Mouse (Mus musculus) embryo, embryonic 10.5 days (tissue): Measurements from ENCODE around the gene Trp53rkb.

ENCODE experiments used
- DNase-seq: peaks from one replicate; pipeline ENCODE4 v3.0.0-alpha.2; 2015; ENCODE audit warnings: low spot score

The Trp53rkb gene

DNA sequence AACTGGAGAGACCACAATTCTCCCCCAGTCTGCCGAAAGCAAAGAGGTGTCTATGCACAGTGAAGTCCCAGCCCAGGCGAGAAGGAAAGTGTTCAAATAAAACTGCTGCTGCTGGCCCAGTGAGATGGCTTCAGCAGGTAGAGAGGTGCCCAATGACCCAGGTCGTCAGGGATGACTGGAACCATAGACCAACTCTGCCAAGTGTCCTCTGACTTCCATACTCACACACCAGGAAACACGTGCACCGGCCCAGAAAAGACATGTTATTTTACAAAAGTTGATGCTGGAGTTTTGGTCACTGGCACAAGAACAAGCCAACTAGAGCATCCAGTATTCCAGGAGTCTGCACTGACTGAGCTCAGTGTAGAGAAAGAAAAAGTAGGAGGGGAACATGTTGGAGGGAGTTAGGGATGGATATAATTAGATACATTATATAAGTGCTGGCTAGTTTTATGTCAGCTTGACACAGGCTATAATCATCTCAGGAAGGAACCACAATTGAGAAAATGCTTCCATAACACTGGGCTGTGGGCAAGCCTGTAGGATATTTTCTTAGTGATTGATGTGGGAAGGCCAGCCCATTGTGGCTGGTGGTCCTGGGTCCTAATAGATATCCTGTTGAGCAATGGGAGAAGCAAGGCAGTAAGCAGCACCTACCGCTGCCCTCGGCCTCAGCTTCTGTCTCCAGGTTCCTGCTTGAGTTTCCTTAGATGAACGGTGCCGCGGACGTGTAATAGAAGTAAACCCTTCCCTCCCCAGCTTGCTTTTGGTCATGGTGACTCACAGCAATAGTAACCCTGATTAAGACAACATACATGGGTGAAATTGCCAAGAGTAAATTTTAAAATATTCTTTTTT, 7.5 kb downstream of the Trp53rkb start:
- DNase-seq = no peak

DNA sequence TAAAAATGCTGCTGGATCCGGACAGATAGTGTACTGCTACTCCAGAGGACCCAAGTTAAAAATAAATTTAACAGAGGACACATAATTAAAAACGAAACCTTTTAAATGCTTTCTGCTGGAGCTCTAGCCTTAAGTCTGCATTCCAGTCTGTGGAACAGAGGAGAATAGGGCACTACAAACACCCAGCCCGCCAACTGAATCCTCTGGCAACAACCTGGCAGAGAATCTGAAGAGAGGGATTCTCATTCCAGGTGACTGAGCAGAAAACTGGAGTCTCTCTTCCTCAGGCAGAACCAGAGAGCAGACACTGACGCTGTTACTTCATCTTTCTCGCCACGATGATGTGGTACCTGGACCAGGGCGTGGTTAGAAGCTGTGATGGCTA, 8.1 kb downstream of the Trp53rkb start:
- DNase-seq = no peak

DNA sequence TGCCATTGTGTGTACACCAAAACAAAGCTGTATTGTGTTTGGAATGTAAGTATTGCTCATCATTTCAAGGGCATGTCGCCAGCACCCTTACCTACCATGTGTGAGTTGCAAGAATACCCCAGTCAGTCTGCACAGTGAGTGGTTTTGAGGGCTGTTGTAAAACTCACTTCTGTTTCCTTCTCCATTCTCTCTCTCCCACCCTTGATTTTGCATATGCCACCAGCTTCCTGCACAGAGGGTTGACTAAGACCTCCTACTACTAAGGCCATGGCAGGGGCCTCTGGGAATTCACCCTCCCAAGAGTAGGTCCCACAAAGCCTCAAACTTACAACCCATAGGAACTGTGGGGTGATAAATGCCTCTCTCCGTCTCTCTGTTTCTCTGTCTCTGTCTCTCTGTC, 9.1 kb downstream of the Trp53rkb start:
- DNase-seq = no peak

DNA sequence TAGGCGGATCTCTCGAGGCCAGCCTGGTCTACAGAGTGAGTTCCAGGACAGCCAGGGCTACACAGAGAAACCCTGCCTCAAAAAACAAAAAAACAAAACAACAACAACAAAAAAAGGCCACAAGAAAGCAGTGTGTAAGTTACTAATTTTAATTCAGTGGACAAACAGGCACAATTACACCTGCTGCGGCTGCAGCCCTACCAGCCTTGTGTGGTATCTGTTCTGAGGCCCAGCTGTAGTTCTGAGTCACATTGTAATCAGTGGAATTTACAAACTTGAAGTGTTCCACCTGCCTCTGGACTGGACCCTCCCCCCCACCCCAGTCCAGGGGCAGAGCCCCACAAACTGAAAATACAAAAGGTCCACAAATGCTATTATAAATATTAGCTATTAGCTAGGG, 11.0 kb downstream of the Trp53rkb start:
- DNase-seq = no peak

DNA sequence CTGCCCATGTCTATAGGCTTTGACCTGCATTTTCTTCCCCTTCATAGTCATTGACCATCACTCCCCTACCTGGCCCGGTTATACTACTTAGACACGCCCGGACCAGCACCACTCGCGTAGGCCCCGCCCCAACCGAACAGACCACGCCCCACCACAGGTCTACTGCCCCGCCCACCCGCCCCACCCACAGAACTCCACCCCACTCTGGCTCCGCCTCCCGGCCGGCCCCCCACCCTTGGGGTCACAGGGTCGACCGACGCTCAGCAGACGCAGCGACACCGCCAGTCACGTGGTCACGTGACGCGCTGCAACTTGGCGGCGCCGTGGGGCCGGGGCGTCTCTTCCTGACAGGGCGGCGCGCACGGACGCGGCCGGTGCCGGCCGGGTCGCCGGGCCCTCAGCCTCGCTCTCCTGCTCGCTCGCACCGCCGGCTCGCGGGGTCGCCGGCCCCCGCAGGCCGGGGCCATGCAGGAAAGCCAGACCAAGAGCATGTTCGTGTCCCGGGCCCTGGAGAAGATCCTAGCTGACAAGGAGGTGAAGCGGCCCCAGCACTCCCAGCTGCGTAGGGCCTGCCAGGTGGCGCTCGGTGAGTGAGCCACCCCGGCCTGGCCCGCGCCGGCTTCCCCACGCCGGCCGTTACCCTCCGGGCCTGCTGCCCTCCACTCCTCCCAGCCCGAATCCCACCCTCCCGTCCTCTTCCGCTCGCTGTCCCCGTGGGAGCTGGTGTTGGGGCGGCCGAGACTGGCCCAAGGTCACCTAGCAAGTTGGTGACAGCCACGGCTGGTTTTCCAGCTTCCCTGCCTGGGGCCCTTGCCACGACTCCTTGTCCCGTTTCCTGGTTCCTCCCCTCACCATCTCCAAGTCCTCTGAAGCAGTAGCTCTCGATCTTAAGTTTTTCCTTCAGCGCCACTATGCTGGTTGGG, 13.2 kb downstream of the Trp53rkb start, which contains the start of gene Arfgef2:
Gene Arfgef2, plus strand, starts transcription at position 339 of the 923 bp plus-strand sequence.
- DNase-seq = peak; percentile 92

DNA sequence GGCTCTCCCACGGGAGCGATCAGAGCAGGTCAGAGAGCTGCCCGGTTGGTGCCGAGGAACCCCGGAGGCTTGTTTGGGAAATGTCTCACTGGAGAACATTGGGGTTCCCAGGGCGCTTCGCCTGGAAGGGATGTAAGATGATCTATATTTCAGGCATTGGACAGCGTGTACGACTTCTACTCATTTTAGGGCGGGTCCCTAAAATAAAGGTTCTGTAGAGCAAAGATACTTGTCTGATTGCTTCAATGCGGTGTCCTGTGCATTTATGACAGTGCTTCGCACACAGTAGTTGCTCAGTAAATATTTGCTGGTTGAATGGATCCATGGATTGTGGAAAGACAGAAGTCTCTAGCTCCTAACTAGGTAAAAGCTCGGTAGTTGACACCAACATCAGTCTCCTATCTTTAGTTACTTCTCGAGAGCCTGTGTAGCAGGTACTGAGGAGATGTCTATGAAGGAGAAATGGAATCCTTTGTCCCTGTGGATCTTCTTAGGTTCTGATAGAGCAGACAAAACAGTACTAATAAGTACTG, 13.9 kb downstream of the Trp53rkb start:
- peak; percentile 24 for DNase-seq

DNA sequence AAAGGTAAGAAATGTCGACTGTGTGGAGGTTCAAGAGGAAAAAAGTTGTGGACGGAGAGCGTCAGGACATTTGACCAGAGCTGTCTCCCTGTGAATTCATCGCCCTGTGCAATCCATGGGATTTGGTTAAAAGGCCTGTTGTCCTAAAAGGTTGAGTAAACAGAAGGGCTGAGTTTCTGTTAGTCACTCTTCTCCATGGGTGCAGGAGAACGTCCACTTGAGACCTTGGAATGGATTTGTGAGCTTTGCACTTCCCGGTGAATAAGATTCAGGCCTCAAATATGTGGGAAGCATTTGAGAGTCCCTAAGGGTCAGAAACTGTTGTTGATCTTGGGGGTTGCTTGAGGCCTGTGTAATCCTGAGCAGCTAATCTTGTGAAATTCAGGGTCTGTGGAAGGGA, 14.5 kb downstream of the Trp53rkb start:
- DNase-seq = no peak

DNA sequence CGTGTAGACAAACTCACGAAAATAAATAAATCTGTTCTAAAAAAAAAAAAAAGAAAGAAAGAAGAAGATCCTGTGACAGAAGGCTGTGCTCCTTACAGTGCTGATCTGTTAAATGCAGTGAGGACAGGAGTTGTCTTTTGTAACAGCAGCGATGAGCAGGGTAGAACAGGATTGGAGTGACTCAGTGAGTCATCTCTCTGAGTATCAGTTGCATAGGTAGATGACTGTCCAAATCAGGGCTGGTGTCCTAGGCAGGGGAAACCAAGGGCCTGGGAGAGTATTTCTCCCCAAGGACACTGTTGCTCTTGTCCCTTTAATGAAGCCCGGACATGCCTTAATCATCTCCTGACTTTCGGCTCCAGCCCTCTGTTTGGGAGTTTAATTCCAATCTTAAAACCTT, 17.2 kb downstream of the Trp53rkb start:
- DNase-seq = no peak

DNA sequence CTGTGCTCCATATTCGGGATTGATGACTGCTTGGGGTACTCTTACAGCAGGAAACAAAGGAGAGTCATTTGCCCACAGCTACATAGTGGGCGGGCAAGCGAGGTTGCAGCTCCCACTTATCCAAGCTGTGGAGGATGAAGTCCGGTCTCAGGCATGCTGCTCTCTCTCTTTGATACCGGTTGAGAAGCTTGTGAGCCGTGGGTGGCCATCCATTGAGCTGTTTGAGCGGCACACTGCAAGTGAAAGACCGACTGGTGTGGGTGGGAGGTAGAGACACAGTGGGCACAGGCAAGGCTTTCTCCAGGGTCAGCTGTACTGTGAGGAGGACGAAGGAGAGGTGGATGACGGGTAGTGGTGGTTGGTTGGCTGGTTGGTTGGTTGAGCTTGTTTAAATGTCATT, 18.5 kb downstream of the Trp53rkb start:
- no peak for DNase-seq

DNA sequence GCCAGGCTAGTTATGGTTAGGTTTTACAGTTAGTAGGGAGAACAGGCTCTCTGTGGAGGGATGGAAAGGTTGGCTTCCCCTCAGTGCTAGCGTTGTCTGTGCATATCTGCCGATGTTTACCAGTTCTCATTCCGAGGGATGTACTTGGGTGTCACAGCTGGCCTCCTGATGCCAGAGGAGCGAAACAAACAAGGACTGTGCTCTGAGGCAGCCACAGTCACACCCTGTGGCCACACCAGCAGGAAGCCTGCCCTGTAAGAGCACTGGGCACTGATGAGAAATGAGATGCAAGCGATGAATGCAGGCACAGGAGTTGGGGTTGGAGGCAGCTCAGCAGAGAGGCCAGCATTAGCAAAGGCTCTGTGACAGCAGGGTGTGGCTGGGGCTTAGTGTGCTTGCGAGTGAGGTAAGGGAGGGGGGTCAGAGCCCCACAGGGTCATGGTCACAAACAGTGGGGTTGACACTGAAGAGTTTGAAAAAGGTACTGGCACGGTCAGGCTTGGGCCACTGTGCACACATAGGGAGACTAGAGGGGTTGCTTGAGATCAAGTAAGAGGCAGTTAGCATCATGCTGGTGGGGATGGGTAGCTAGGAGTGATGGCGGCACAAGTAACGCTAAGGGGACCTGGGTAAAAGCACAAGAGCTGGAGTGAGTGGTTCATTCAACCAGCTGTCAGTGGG, 26.3 kb downstream of the Trp53rkb start:
- DNase-seq = no peak

DNA sequence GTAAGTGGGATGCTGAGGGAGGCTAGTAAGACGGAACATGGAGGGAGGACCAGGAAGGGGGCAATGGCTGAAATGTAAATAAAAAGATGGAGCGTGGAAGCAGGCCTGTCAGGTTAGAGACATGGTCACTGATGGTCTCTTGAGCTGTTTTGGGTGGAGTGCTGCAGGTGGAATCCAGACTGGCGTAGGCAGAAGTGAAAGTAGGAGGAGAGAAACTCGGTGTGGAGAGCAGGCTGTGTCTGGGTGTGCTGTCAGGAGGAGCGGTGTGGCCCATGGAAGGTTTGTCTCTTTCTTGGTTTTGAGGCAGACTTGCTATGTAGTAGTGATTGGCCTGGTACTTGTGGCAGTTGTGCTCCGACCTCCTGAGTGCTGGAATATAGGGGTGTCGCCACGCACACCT, 27.5 kb downstream of the Trp53rkb start:
- DNase-seq = no peak

DNA sequence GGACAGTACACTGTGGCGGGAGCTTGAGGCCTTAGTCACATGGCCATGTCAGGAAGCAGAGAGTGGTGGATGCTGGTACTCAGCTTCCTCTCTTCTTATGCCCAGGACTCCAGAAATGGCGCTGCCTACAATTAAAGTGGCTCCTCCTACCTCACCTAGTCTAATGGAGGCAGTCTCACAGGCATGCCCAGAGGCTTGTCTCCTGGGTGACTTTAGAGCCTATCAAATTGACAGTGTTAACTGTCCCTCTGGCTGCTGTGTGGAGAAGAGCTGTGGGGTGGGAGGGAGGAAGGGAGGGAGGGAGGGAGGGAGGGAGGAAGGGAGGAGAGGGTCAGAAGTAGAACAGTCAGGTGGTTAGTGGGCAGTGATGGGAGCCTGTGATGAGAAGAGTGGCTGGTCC, 28.5 kb downstream of the Trp53rkb start:
- DNase-seq = no peak

DNA sequence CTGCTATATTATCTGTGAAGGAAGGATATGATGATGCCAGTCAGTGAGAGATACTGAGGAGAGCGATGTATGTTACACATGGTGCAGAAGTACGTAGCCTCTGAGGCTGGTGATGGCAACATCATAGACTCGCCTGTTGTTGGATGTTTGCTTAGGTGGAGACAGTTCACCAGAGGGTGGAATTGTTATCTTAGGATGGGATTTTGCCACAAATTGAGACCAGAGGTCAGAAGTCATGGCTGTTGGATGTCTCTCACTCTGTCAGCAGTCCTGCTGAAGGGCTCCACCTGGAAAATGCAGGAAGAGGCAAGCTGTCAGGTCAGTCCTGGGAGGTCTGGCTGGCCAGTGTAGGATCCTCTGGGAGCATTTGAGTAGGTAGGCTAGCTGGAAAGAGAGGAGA, 29.1 kb downstream of the Trp53rkb start:
- DNase-seq = no peak

DNA sequence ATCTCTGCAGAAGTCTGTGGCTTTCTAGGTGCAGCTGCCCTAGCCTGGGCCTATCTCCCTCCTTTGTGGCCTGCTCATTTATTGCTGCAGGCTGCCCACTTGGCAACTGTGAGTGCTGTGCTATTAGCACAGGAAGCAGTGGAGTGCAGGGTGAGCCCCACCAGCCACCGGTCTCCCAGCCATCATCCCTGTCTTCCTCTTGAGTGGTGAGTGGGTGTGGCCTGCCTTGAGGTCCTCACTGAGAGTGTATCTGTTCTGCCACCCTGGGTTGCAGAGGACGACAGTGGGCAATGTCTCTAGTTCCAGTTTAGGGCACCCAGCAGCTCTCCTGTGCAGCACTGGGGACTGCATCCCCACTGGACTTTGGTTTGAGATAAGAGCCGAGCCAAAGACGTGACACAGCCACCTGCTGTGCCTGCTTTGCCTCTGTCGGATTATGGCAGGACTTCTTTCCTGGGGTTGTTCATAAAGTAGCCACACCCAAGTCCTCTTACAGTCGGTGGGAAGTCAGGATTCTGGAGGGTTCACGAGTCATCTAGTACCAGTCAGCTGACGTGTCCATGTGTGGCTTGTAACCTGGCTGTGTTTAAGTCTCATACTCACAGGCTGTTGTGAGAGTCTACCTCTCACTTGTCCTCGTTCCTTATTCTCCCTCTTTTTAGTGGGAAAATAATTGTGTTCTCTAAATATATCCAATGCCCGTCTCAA, 29.9 kb downstream of the Trp53rkb start:
- DNase-seq = no peak

DNA sequence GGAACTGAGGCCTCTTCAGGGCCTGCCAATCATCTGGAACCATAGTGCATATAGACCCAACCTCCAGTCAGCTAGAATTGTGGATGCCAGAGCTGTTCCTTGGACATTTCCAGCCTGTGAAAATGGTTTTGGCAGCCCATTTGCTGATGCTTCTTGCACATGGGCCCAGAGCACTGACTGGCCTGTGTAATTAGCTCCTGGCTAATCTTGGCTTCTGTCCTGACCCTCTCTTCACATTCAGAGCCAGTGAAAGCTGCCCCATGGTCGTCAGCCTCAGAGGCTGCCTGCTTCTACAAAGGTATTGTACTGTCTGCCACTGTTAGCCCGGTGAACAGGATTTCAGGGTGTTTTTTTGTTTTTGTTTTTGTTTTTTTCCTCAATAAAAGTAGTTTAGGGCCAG, 30.6 kb downstream of the Trp53rkb start:
- DNase-seq = no peak

DNA sequence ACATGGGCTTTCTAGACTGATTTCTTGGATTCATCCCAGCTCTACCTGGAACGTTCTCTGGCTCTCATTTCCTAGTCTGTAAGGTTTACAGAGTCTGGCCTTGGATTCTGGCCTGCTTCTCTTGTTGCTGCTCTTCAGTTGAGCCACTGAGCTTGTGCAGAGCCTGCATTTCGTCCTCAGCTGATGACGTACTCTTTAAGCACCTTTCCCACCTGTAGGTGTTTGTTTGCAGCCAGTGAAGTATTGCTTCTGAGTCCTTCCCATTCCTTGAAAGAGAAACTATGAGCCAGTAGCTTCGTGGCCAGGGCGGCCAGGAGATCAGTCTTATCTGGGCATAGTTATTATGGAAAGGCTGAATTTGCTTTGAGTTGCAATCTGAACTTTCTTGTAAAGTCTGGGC, 32.1 kb downstream of the Trp53rkb start:
- DNase-seq = no peak

DNA sequence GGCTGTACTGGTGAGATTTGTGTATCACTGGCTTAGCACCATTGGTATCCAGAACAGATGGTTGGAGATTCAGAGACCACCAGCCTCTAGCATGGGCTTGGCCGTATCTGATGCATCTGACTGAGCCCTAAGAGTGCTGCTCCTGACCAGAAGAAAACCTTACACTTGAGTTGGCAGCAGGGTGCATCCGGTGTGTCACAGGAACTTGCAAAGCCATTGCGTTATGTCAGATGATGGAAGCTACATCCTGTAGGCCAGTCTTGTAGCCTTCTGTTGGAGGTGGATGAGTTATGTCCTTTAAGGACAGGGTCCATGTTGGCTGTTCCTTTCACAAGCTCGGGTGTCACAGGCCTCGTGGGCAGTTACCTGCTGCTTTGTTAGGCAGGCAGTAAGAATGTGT, 32.7 kb downstream of the Trp53rkb start:
- DNase-seq = no peak

DNA sequence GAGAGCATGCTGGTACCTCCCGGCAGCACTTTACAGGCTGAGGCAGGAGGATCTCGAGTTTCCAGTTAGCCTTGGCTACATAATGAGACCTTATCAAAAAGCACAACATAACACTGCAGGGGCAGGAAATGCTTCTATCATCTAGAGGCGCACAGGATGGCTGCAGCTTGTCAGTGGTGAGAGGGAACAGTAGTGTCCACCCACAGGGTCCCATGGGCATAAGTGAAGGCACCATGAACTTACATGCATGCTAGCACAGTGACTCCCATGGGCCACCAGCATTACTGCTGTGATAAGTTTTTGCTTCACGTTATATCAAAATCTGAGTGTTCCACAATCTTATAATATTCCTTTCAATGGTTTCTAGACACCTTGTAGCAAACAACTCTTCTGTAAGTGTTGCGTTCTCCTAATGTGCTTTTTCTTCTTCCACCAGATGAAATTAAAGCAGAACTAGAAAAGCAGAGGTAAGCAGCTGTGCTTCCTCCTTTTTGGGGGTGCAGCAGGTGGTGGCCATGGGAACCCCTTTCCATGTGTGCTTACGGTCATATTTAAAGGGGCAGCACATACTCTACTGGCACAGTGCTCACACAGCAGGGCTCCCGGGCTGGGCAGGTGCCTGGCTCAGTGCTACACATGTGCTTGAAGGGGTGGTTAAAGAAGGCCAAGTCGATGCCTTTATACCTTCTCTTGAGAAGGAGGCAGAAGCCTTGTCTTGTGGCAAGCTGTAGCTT, 34.3 kb downstream of the Trp53rkb start:
- no peak for DNase-seq

DNA sequence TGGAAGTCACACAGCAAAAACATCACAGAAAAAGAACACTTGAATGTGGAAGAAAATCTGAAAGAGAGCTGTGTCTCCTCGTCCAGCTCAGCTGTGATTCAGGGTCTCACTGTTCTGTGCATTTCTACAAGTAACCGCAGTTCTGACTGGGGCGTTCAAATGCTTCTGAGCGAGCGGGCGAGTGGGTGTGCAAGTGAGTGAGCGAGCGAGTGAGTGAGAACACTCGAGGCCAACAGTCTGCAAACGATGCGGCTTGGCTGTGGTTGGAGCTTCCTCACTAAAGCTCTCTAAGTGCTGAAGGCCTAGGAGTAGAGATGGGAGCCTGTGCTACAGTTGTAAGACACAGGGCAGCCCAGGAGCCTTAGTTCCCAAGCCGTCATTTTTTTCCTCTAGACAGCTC, 36.0 kb downstream of the Trp53rkb start:
- no peak for DNase-seq

DNA sequence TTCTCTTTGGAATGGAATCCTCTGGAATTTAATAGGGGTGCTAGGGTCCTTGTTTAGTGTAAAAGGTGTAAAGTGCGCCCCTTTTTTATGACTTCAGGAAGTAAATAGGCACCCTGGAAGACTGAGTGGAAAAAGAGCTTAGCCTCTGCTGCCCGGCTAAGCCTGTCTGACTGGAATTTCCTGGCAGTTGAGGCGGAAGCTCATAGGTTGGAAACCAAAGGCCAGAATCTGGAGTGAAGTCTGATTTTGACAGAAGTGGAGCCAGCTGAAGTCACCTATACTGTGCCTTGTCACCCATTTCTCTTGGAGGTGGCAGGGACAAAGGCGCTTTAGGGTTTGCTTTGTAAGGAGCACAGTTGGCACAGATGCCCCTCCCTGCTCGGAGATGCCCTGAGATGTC, 38.0 kb downstream of the Trp53rkb start:
- no peak for DNase-seq

DNA sequence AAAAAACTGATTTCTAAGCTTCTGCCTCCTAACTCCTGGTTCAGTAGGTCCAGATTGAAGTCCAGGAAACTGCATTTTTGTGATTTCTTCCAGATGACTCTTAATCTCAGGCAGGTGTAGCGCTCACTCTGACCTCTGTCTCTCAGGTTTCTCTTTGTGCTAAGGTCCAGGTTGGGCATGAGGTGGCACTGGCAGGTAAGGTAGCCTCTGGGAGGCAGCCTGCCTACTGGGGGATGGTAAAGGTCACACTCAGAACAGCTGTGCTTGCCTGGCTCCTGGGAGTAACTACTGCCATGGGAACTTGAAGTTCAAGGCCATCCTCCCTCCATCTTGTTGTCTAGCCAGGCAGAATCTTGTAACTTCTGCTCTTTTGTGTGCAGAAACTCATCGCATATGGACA, 41.8 kb downstream of the Trp53rkb start:
- DNase-seq = no peak
